Mouse (Mus musculus) forebrain, postnatal 0 days (tissue): ENCODE data around the gene Gm49398. TPM values are rescaled to one million over a fixed set of nuclear protein-coding genes. Genes with fewer than 3 reads are reported as not detected.

Experiments
- ATAC-seq: fragments of 200-750 bp; cut with Nextera tagmentation; 2 replicates; pipeline ENCODE4 v1.8.0; 2017; ENCODE audit warnings: mild to moderate bottlenecking, moderate library complexity
- DNase-seq: peaks from one replicate; pipeline ENCODE4 v3.0.0-alpha.2; 2015
- H3K27ac ChIP-seq: fragments of 300-500 bp; sonication (generic); 2 replicates; pipeline ENCODE4 v1.5.1; 2014; ENCODE audit warnings: low read depth, mild to moderate bottlenecking, antibody characterized with exemption, low read length, moderate library complexity, mixed read lengths
- H3K27me3 ChIP-seq: fragments of 300-500 bp; sonication (generic); 2 replicates; pipeline ENCODE4 v1.6.1; 2014; ENCODE audit warnings: mild to moderate bottlenecking, low read length, mixed read lengths; ENCODE audit not compliant: insufficient read depth
- H3K36me3 ChIP-seq: fragments of 300-500 bp; sonication (generic); 2 replicates; pipeline ENCODE4 v1.6.1; 2014; ENCODE audit warnings: mild to moderate bottlenecking, moderate library complexity; ENCODE audit not compliant: insufficient read depth
- H3K4me1 ChIP-seq: fragments of 300-500 bp; sonication (generic); 2 replicates; pipeline ENCODE4 v1.6.1; 2014; ENCODE audit warnings: antibody characterized with exemption; ENCODE audit not compliant: insufficient read depth
- H3K4me2 ChIP-seq: fragments of 300-500 bp; sonication (generic); 2 replicates; pipeline ENCODE4 v1.6.1; 2014; ENCODE audit warnings: low read depth, mild to moderate bottlenecking, moderate library complexity
- H3K4me3 ChIP-seq: fragments of 300-500 bp; sonication (generic); 2 replicates; pipeline ENCODE4 v1.5.1; 2014; ENCODE audit warnings: low read depth, low read length, mixed read lengths
- H3K9ac ChIP-seq: fragments of 300-500 bp; sonication (generic); 2 replicates; pipeline ENCODE4 v1.6.1; 2014; ENCODE audit warnings: mild to moderate bottlenecking
- H3K9me3 ChIP-seq: fragments of 300-500 bp; sonication (generic); 2 replicates; pipeline ENCODE4 v1.6.1; 2016; ENCODE audit warnings: low read length
- CTCF ChIP-seq: sonication (generic); IDR thresholded peaks from 2 replicates; pipeline ENCODE4 v1.5.1; 2016; ENCODE audit warnings: antibody characterized with exemption, control low read depth, low read depth
- WGBS: fragments of 180-500 bp; shearing (Covaris S2); extraction: QIAGEN DNeasy Blood & Tissue Kit; methylation state at CpG from one replicate; pipeline ENCODE4 v1.1.7; 2014; 5-methylcytosine and 5-hydroxymethylcytosine counted together
- microRNA-seq, 2 experiments: library from miRNA; unstranded; fragments of <30 nt; microRNA quantifications; one replicate each; pipeline ENCODE4; 2016
- polyA plus RNA-seq: library from polyadenylated mRNA; unstranded; fragments of >200 nt; fragmentation: Nextera tagmentation; extraction: Ambion mirVana; gene quantifications from 2 replicates; pipeline ENCODE4 v1.2.1, GENCODE M21; 2015
- total RNA-seq: library from RNA; depleted of rRNA; stranded (reverse); fragments of >200 nt; gene quantifications from 2 replicates; pipeline ENCODE4 v1.2.3, GENCODE M21; 2014; rRNA removed

The Gm49398 gene
- not detected in 2 replicates for total RNA-seq
- not detected in 2 replicates for polyA plus RNA-seq

GRCm38 (mm10) chr13:61288739-61289138, at the start of gene Gm49398:
Gene Gm49398, minus strand, starts transcription at chr13:61288839.
- Histone ChIP-seq H3K27me3 (no peaks in the 10 kb centered on the region), H3K9me3 (0 out of 2 replicates have a peak, but pooled peaks cover 14% of the 10 kb centered on the region), H3K27ac (no peak within 1 kb of the TSS), H3K4me3 (no peak within 1 kb of the TSS), H3K4me2 (no peak within 1 kb of the TSS), H3K9ac (no peak within 1 kb of the TSS), H3K36me3 (no peaks in the 10 kb centered on the region), H3K4me1 (no peaks in the 10 kb centered on the region)
- 84% methylated on average over 2 of the region's 2 CpGs for WGBS
- no peak for TF ChIP-seq CTCF
- no peak for DNase-seq
- no peak for ATAC-seq

- H3K27me3 ChIP-seq = no peaks in the 10 kb centered on the region
- ATAC-seq (no peak), DNase-seq (no peak)
- H3K4me3 ChIP-seq = no peak within 1 kb of the TSS
- H3K9ac ChIP-seq = no peak within 1 kb of the TSS
- peaks cover 8% of the 10 kb centered on the region for H3K9me3 ChIP-seq
- 90% methylated on average over 2 of the region's 2 CpGs for WGBS
- no peak within 1 kb of the TSS for H3K27ac ChIP-seq
- H3K4me1 ChIP-seq = no peaks in the 10 kb centered on the region
- H3K36me3 ChIP-seq = no peaks in the 10 kb centered on the region
- TF ChIP-seq CTCF = no peak
- no peak within 1 kb of the TSS for H3K4me2 ChIP-seq
Measured at GRCm38 (mm10) chr13:61255258-61255657, 33.4 kb downstream of the Gm49398 start, which contains the start of gene Cts8. Gene Cts8, minus strand, starts transcription at chr13:61255358.

GRCm38 (mm10) chr13:61241076-61241947, 47.3 kb downstream of the Gm49398 start:
- H3K4me3 ChIP-seq = no peak overlapping the region
- H3K27me3 ChIP-seq = no peaks in the 10 kb centered on the region
- no peaks in the 10 kb centered on the region for H3K36me3 ChIP-seq
- no peaks in the 10 kb centered on the region for H3K4me1 ChIP-seq
- TF ChIP-seq CTCF = peak; percentile 30; the same call in 1 of the 2 replicates
- no peak overlapping the region for H3K4me2 ChIP-seq
- no peak overlapping the region for H3K9ac ChIP-seq
- DNase-seq (peak; percentile 3), ATAC-seq (no peak)
- WGBS = 62% methylated on average over 13 of the region's 13 CpGs
- H3K9me3 ChIP-seq = peaks cover 12% of the 10 kb centered on the region
- no peak overlapping the region for H3K27ac ChIP-seq

GRCm38 (mm10) chr13:61203310-61203709, 85.3 kb downstream of the Gm49398 start, which contains the start of gene Cts6:
Gene Cts6, minus strand, starts transcription at chr13:61203410.
- H3K9ac ChIP-seq = no peak within 1 kb of the TSS
- no peak within 1 kb of the TSS for H3K4me2 ChIP-seq
- H3K27me3 ChIP-seq = no peaks in the 10 kb centered on the region
- no peak for TF ChIP-seq CTCF
- WGBS = 92% methylated on average over 3 of the region's 3 CpGs
- no peak for ATAC-seq
- no peaks in the 10 kb centered on the region for H3K36me3 ChIP-seq
- peaks cover 22% of the 10 kb centered on the region; the same call in 1 of the 2 replicates for H3K9me3 ChIP-seq
- no peak for DNase-seq
- H3K4me1 ChIP-seq = no peaks in the 10 kb centered on the region
- no peak within 1 kb of the TSS for H3K27ac ChIP-seq
- H3K4me3 ChIP-seq = no peak within 1 kb of the TSS

Small RNAs within 50 kb of the gene (microRNA-seq; reads per million reads assigned to microRNA genes)
- 0 reads per million in 2 experiments for gene Gm27704

Other genes starting within 250 kb of the Gm49398 start
- not detected in 2 replicates for gene Ctsq, start 248.2 kb downstream of the Gm49398 start, total RNA-seq
- not detected in 2 replicates for gene Ctsq, start 248.2 kb downstream of the Gm49398 start, polyA plus RNA-seq
- gene Ctsr, start 124.6 kb downstream of the Gm49398 start, total RNA-seq = not detected in 2 replicates
- gene Ctsr, start 124.6 kb downstream of the Gm49398 start, polyA plus RNA-seq = not detected in 2 replicates
- gene Cts6, start 85.4 kb downstream of the Gm49398 start, total RNA-seq = not detected in 2 replicates
- not detected in 2 replicates for gene Cts6, start 85.4 kb downstream of the Gm49398 start, polyA plus RNA-seq
- not detected in 2 replicates for gene Cts8, start 33.5 kb downstream of the Gm49398 start, total RNA-seq
- gene Cts8, start 33.5 kb downstream of the Gm49398 start, polyA plus RNA-seq = not detected in 2 replicates
- gene Cts7, start 69.4 kb upstream of the Gm49398 start, total RNA-seq = not detected in 2 replicates
- not detected in 2 replicates for gene Cts7, start 69.4 kb upstream of the Gm49398 start, polyA plus RNA-seq